Mouse (Mus musculus) B cell, adult 67 days (primary cell): ENCODE measurements around the gene Ric1. TPM values are rescaled to one million over a fixed set of nuclear protein-coding genes. Genes with fewer than 3 reads are reported as not detected.

Experiments
- total RNA-seq, 2 experiments: library from RNA; stranded (reverse); gene quantifications; 4 replicates each; pipeline ENCODE4 v1.2.4; 2023

Gene Ric1
- 10 to 100 TPM; 49.9 to 58.2 TPM for total RNA-seq

DNA sequence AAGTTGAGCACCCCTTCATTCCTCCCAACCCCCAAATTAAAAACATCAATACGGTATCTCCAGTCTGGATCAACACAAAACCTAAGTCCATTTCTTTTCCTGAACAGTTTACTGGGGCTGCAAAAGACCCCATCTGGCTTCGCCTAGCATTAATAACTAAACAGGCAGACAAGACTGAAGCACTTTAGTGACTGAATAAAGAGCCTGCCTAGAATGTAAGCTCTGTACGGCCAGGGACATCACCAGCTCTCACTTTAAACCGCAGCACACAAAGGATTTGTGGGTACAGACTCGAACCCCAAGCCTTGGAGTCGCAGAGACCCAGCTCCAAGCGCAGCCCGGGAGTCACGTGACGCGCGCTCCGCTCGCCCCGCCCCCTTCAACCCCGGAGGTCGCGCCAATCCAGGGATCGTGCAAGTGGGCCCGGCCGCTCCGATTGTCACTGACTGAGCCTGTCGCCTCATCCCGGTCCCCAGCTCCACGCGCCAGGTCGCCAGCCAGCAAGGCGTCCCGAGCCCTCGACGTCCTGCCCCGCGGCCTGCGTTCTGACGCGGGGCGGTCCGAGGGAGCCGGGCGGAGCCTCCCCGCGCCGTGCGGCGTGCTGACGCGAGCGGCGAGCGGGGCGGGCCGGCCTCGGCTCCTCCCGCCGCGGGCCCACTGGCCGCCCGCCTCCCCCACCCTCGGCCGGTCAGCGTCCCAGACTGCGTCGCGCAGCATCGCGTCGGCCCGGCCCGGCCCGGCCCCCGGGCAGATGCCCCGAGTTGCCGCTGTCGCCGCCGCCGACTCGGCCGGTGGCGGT is at the start of gene Ric1:
Ric1 (plus strand) TSS at position 646 of the 799 bp plus-strand sequence.

DNA sequence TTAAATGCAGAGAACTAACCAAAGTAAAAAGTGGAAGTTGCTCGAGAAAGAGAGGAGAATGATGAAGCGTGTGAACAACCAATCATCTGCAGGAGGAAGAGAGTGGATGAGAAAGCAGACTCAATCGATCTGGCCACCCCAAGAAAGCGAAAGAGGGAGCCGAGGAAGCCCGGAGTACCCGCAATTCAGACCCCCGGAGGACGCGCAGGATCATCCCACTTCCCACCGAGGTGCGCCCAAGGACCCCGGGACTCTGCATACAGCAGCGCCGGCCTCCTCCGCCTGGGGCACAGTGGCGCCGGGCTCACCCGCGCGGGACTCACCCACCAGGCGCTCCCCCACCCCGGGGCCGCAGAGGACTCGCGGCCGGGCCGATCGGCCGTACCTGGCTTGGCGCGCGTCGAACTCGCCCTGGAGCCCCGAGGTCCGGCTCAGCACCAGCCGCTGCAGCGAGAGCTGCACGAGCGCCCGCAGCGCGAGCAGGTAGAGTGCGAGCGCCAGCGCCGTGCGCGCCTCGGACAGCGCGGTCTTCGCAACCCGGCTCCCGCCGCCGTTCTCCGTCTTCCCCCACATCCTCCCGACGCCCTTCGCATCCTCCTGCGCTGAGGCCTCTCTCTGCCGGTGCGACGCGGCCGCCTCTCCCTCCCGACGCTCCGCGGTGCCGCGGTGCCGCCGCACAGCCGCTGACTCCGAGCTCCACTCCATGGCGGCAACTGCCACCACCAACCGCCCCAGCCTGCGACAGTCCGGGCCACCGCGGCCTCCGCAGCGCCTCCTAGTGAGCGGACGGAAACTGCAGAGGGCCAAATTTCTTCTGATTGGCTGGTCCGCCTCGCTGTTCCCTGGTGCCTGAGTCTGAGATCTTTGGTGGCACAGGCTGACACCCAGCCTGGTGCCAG is 125.8 kb downstream of the Ric1 start, which contains the start of gene Ermp1:
Ermp1 (minus strand) TSS at position 765 of the 899 bp plus-strand sequence.

Other genes with a start within 250 kb of the Ric1 start
- gene Insl6, start 196.9 kb upstream of the Ric1 start, total RNA-seq = 1 to 10 TPM; 2.8 to 3.9 TPM
- gene Rln1, start 187.6 kb upstream of the Ric1 start, total RNA-seq = not detected
- gene Plgrkt, start 154.9 kb upstream of the Ric1 start, total RNA-seq = 100 to 1,000 TPM; 145 to 161 TPM
- 100 to 1,000 TPM in 1 of 2 experiments, 10 to 100 TPM in 1; 80.5 to 102 TPM for gene Cd274, start 154.8 kb upstream of the Ric1 start, total RNA-seq
- gene Pdcd1lg2, start 111.4 kb upstream of the Ric1 start, total RNA-seq = 1 to 10 TPM; 6.5 to 8.8 TPM
- 10 to 100 TPM; 28.7 to 31.1 TPM for gene Ermp1, start 126.1 kb downstream of the Ric1 start, total RNA-seq
- not detected for gene Mlana, start 175.5 kb downstream of the Ric1 start, total RNA-seq